Mouse (Mus musculus) MEL (cell line): ENCODE measurements around the gene Gm42878. TPM values are rescaled to one million over a fixed set of nuclear protein-coding genes. Genes with fewer than 3 reads are reported as not detected.

Source experiments
- DNase-seq: peaks from one replicate; pipeline ENCODE4 v3.0.0; 2011; ENCODE audit warnings: low read depth, low spot score
- H3K27ac ChIP-seq: 2 replicates; pipeline ENCODE4 v1.5.1; 2012; ENCODE audit warnings: low read depth, mild to moderate bottlenecking, control low read depth, low read length, moderate library complexity; ENCODE audit not compliant: control insufficient read depth
- H3K27me3 ChIP-seq, 2 experiments: fragments of 150-350 bp in 1 of 2; sonication (generic) in 1 of 2; 2 replicates each; pipeline ENCODE4 v1.6.1; 2012; ENCODE audit warnings: low read length in 2 of 2, mild to moderate bottlenecking in 2 of 2, improper control_type of control experiment in 1 of 2, moderate library complexity in 1 of 2; ENCODE audit not compliant: insufficient read depth in 2 of 2, control insufficient read depth in 1 of 2
- H3K36me3 ChIP-seq, 2 experiments: 2 replicates each; pipeline ENCODE4 v1.6.1; 2012 to 2014; ENCODE audit warnings: low read length in 2 of 2, improper control_type of control experiment in 1 of 2, inconsistent platforms in 1 of 2, mild to moderate bottlenecking in 1 of 2; ENCODE audit not compliant: insufficient read depth in 2 of 2, control insufficient read depth in 1 of 2
- H3K4me1 ChIP-seq, 2 experiments: fragments of 150-350 bp in 1 of 2; sonication (generic) in 1 of 2; 2 replicates each; pipeline ENCODE4 v1.6.1; 2012; ENCODE audit warnings: low read length in 2 of 2, improper control_type of control experiment in 1 of 2, mild to moderate bottlenecking in 1 of 2; ENCODE audit not compliant: insufficient read depth in 2 of 2, control insufficient read depth in 1 of 2
- H3K4me3 ChIP-seq, 2 experiments: fragments of 150-350 bp in 1 of 2; sonication (generic) in 1 of 2; 2 replicates each; pipeline ENCODE4 v1.5.1; 2012; ENCODE audit warnings: low read depth in 2 of 2, low read length in 2 of 2, mild to moderate bottlenecking in 2 of 2, moderate library complexity in 2 of 2, control low read depth in 1 of 2, improper control_type of control experiment in 1 of 2; ENCODE audit not compliant: control insufficient read depth in 1 of 2, insufficient read depth in 1 of 2
- H3K79me2 ChIP-seq: 2 replicates; pipeline ENCODE4 v1.6.1; 2012; ENCODE audit warnings: mild to moderate bottlenecking, low read length, moderate library complexity; ENCODE audit not compliant: control insufficient read depth, poor library complexity, insufficient read depth
- H3K9ac ChIP-seq: 2 replicates; pipeline ENCODE4 v1.6.1; 2012; ENCODE audit warnings: low read depth, mild to moderate bottlenecking, control low read depth, low read length, moderate library complexity; ENCODE audit not compliant: control insufficient read depth, poor library complexity, severe bottlenecking
- H3K9me3 ChIP-seq: fragments of 150-350 bp; sonication (generic); replicated peaks from 2 replicates; pipeline ENCODE4 v1.6.1; 2012; ENCODE audit warnings: mild to moderate bottlenecking, low read length, improper control_type of control experiment, moderate library complexity; ENCODE audit not compliant: insufficient read depth
- BHLHE40 ChIP-seq: IDR thresholded peaks from 2 replicates; pipeline ENCODE4 v1.6.1; 2012; ENCODE audit warnings: low read depth, mild to moderate bottlenecking, inconsistent platforms, low read length, improper control_type of control experiment, borderline replicate concordance
- CHD2 ChIP-seq: IDR thresholded peaks from 2 replicates; pipeline ENCODE4 v1.6.1; 2011; ENCODE audit warnings: low read length, improper control_type of control experiment
- E2F4 ChIP-seq: IDR thresholded peaks from 2 replicates; pipeline ENCODE4 v1.6.1; 2011; ENCODE audit warnings: low read depth, low read length, improper control_type of control experiment, borderline replicate concordance
- ELF1 ChIP-seq: IDR thresholded peaks from 2 replicates; pipeline ENCODE4 v1.6.1; 2014; ENCODE audit warnings: low read depth, mild to moderate bottlenecking, inconsistent platforms, low read length, improper control_type of control experiment, moderate library complexity
- GATA1 ChIP-seq: IDR thresholded peaks from 2 replicates; pipeline ENCODE4 v1.6.1; 2011; ENCODE audit warnings: low read depth, low read length, improper control_type of control experiment
- JUND ChIP-seq: IDR thresholded peaks from 2 replicates; pipeline ENCODE4 v1.6.1; 2011; ENCODE audit warnings: low read depth, mild to moderate bottlenecking, improper control_type of control experiment, low read length
- KAT2A ChIP-seq: conservative IDR thresholded peaks from 2 replicates; pipeline ENCODE4 v1.6.1; 2012; ENCODE audit warnings: low read depth, low read length, improper control_type of control experiment, inconsistent platforms
- MAZ ChIP-seq: IDR thresholded peaks from 2 replicates; pipeline ENCODE4 v1.6.1; 2012; ENCODE audit warnings: low read depth, mild to moderate bottlenecking, inconsistent platforms, low read length, improper control_type of control experiment
- MEF2A ChIP-seq: IDR thresholded peaks from 2 replicates; pipeline ENCODE4 v1.6.1; 2014; ENCODE audit warnings: low read depth, mild to moderate bottlenecking, inconsistent platforms, low read length, improper control_type of control experiment; ENCODE audit not compliant: poor library complexity, insufficient replicate concordance, severe bottlenecking; ENCODE audit errors: extremely low read depth
- MXI1 ChIP-seq: IDR thresholded peaks from 2 replicates; pipeline ENCODE4 v1.6.1; 2011; ENCODE audit warnings: mild to moderate bottlenecking, low read depth, low read length, improper control_type of control experiment
- MYB ChIP-seq: IDR thresholded peaks from 2 replicates; pipeline ENCODE4 v1.6.1; 2011; ENCODE audit warnings: mild to moderate bottlenecking, low read depth, low read length, improper control_type of control experiment
- MYC ChIP-seq: IDR thresholded peaks from 2 replicates; pipeline ENCODE4 v1.6.1; 2011; ENCODE audit warnings: low read depth, mild to moderate bottlenecking, low read length, improper control_type of control experiment, moderate library complexity
- NELFE ChIP-seq: IDR thresholded peaks from 2 replicates; pipeline ENCODE4 v1.6.1; 2011; ENCODE audit warnings: low read depth, low read length, improper control_type of control experiment
- NRF1 ChIP-seq: IDR thresholded peaks from 2 replicates; pipeline ENCODE4 v1.6.1; 2014; ENCODE audit warnings: low read depth, mild to moderate bottlenecking, inconsistent platforms, low read length, improper control_type of control experiment, moderate library complexity; ENCODE audit not compliant: poor library complexity, insufficient read depth, severe bottlenecking
- POLR2AphosphoS5 ChIP-seq: IDR thresholded peaks from 2 replicates; pipeline ENCODE4 v1.6.1; 2012; ENCODE audit warnings: low read depth, borderline replicate concordance, mild to moderate bottlenecking, inconsistent platforms, low read length, moderate library complexity, mixed read lengths
- RAD21 ChIP-seq: IDR thresholded peaks from 2 replicates; pipeline ENCODE4 v1.6.1; 2011; ENCODE audit warnings: mild to moderate bottlenecking, low read depth, low read length, improper control_type of control experiment
- SIN3A ChIP-seq: IDR thresholded peaks from 2 replicates; pipeline ENCODE4 v1.6.1; 2012; ENCODE audit warnings: low read length, improper control_type of control experiment, inconsistent platforms
- SMC3 ChIP-seq: IDR thresholded peaks from 2 replicates; pipeline ENCODE4 v1.6.1; 2011; ENCODE audit warnings: low read depth, low read length, improper control_type of control experiment
- TAL1 ChIP-seq: IDR thresholded peaks from 2 replicates; pipeline ENCODE4 v1.6.1; 2012; ENCODE audit warnings: mild to moderate bottlenecking, inconsistent platforms, low read length, moderate library complexity, mixed read lengths
- UBTF ChIP-seq: IDR thresholded peaks from 2 replicates; pipeline ENCODE4 v1.6.1; 2012; ENCODE audit warnings: low read depth, mild to moderate bottlenecking, inconsistent platforms, low read length, improper control_type of control experiment, moderate library complexity, borderline replicate concordance; ENCODE audit not compliant: insufficient read depth
- USF1 ChIP-seq: IDR thresholded peaks from 2 replicates; pipeline ENCODE4 v1.6.1; 2014; ENCODE audit warnings: low read depth, mild to moderate bottlenecking, inconsistent platforms, low read length, improper control_type of control experiment, moderate library complexity
- USF2 ChIP-seq, 2 experiments: IDR thresholded peaks; 2 replicates each; pipeline ENCODE4 v1.6.1; 2011 to 2012; ENCODE audit warnings: improper control_type of control experiment in 2 of 2, low read length in 2 of 2, borderline replicate concordance in 1 of 2, inconsistent platforms in 1 of 2, low read depth in 1 of 2, mild to moderate bottlenecking in 1 of 2; ENCODE audit not compliant: insufficient read depth in 1 of 2
- ZC3H11A ChIP-seq: IDR thresholded peaks from 2 replicates; pipeline ENCODE4 v1.6.1; 2012; ENCODE audit warnings: low read depth, mild to moderate bottlenecking, inconsistent platforms, low read length, improper control_type of control experiment
- ZMIZ1 ChIP-seq: IDR thresholded peaks from 2 replicates; pipeline ENCODE4 v1.6.1; 2012; ENCODE audit warnings: low read depth, mild to moderate bottlenecking, inconsistent platforms, low read length, improper control_type of control experiment, moderate library complexity
- polyA plus RNA-seq, 2 experiments: library from polyadenylated mRNA; stranded (reverse) in 1 of 2; unstranded in 1 of 2; fragments of >175 nt in 1 of 2; fragments of >200 nt in 1 of 2; gene quantifications; 2 replicates each; pipeline versions ENCODE4 v1.2.1 to v1.2.4; 2012; ENCODE audit warnings: low replicate concordance in 2 of 2, low read depth in 1 of 2; ENCODE audit not compliant: insufficient read length in 2 of 2, insufficient read depth in 1 of 2, missing spikeins in 1 of 2
- total RNA-seq: library from RNA; depleted of rRNA; stranded (reverse); fragments of 300-350 nt; gene quantifications from 2 replicates; pipeline ENCODE4 v1.2.3, GENCODE M21; 2012

The Gm42878 gene
- total and polyA plus RNA-seq, 3 experiments, result not detected

DNA sequence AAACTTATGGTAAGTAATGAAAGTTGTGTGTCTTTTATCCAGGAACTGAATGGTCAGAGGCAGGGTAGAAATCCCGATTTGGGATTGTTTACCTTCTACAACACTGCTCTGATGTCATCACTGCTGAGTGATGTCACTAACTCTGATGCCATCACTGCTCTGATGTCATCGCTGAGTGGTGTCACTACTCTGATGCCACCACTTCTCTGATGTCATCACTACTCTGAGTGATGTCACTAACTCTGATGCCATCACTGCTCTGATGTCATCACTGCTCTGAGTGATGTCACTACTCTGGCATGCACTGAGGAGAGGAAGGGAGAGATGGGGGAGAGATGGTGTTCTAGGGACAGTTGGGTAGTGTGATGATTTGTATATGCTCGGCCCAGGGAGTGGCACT lies 17.2 kb upstream of the Gm42878 start:
- Histone ChIP-seq H3K36me3 (no peaks in the 10 kb centered on the region), H3K9me3 (no peaks in the 10 kb centered on the region), H3K27ac (no peak overlapping the region), H3K79me2 (no peaks in the 10 kb centered on the region), H3K4me1 (peaks cover 0 to 4% of the 10 kb centered on the region in 2 experiments; a peak in 1 of 4 replicates), H3K27me3 (peaks cover 0 to 3% of the 10 kb centered on the region in 2 experiments; a peak in 1 of 4 replicates), H3K9ac (no peak overlapping the region), H3K4me3 (no peak overlapping the region)
- TF ChIP-seq MAZ, result no peak
- TF ChIP-seq USF1, result no peak
- no peak for TF ChIP-seq MEF2A
- no peak for TF ChIP-seq SIN3A
- no peak for TF ChIP-seq POLR2AphosphoS5
- DNase-seq, result no peak

DNA sequence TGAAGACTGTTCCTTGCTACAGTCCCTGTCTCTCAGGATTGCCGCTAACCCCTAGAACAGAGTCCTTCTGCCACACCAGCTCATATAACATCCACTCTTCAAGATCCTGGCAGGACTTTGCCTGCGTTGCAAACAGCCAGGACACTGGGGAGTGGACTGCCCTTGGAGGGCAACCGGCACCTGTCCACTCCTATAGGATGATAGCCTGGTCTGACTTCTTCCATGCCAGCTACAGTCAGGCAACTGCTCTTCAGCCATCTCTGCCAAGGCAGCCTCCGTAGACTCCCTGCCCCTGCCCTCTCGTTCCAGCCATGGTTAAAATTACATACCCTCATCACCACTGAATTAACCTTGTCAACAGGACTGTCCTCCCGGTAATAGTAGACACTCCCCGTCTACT lies 3.9 kb upstream of the Gm42878 start:
- no peak overlapping the region for H3K9ac ChIP-seq
- no peaks in the 10 kb centered on the region for H3K27me3 ChIP-seq
- no peaks in the 10 kb centered on the region for H3K9me3 ChIP-seq
- H3K79me2 ChIP-seq, result peaks cover 17% of the 10 kb centered on the region
- peaks cover 0 to 10% of the 10 kb centered on the region in 2 experiments; a peak in 2 of 4 replicates for H3K36me3 ChIP-seq
- DNase-seq, result no peak
- H3K27ac ChIP-seq, result no peak overlapping the region
- H3K4me1 ChIP-seq, result peaks cover 0 to 11% of the 10 kb centered on the region in 2 experiments; a peak in 3 of 4 replicates
- H3K4me3 ChIP-seq, result no peak overlapping the region
- no peak for TF ChIP-seq UBTF
- TF ChIP-seq POLR2AphosphoS5, result no peak
- no peak for TF ChIP-seq ZC3H11A
- TF ChIP-seq CHD2, result no peak
- TF ChIP-seq ZMIZ1, result no peak
- TF ChIP-seq E2F4, result no peak
- TF ChIP-seq NELFE, result no peak
- no peak for TF ChIP-seq NRF1
- TF ChIP-seq JUND, result no peak
- TF ChIP-seq TAL1, result no peak
- no peak for TF ChIP-seq BHLHE40
- no peak for TF ChIP-seq GATA1
- TF ChIP-seq SMC3, result no peak
- no peak for TF ChIP-seq MXI1
- TF ChIP-seq MYB, result no peak
- no peak for TF ChIP-seq RAD21
- TF ChIP-seq ELF1, result no peak
- no peak for TF ChIP-seq KAT2A
- TF ChIP-seq MYC, result no peak
- no peak for TF ChIP-seq USF2 (IDR thresholded peaks at IDR 0.05; ENCODE audit: borderline replicate concordance in 1 of 2, insufficient read depth in 1 of 2, low read depth in 1 of 2, low read length in 2 of 2)
- TF ChIP-seq, all 39 proteins: peak for 0
